Mouse (Mus musculus) cerebellum, adult (tissue): ENCODE data around the gene Reg3a.
"Not testable (repeated sequence)": the region's sequence is repeated elsewhere in the genome, so short reads cannot be mapped to it uniquely, and the experiment has no call there.

Experiments
- ATAC-seq: cut with Nextera tagmentation; 2 replicates; pipeline ENCODE4 v1.9.2; 2017; ENCODE audit warnings: mild to moderate bottlenecking, moderate library complexity, mixed read lengths; ENCODE audit not compliant: insufficient number of reproducible peaks, low FRiP score, low TSS enrichment

The Reg3a gene

GRCm38 (mm10) chr6:78380409-78380808 is at the start of gene Reg3a:
Gene Reg3a (plus strand): TSS chr6:78380709.
- no peak for ATAC-seq

- ATAC-seq, result no peak
Observed at GRCm38 (mm10) chr6:78331919-78332569, 48.5 kb upstream of the Reg3a start.

- no peak for ATAC-seq
Observed at GRCm38 (mm10) chr6:78340296-78340695, 40.2 kb upstream of the Reg3a start.

- ATAC-seq, result no peak
Observed at GRCm38 (mm10) chr6:78341689-78342088, 38.8 kb upstream of the Reg3a start.

GRCm38 (mm10) chr6:78361971-78362563 is 18.4 kb upstream of the Reg3a start:
- no peak for ATAC-seq

GRCm38 (mm10) chr6:78370357-78370756 is 10.2 kb upstream of the Reg3a start, which contains the start of gene Reg3b:
Gene Reg3b (plus strand): TSS chr6:78370657.
- no peak for ATAC-seq

- no peak for ATAC-seq
Observed at GRCm38 (mm10) chr6:78378765-78379164, 1.7 kb upstream of the Reg3a start, which contains the start of gene Reg3d. Gene Reg3d (minus strand): TSS chr6:78378865.

GRCm38 (mm10) chr6:78385609-78386008 is 5.1 kb downstream of the Reg3a start:
- ATAC-seq, result no peak

- ATAC-seq, result not testable (repeated sequence)
Observed at GRCm38 (mm10) chr6:78395323-78395722, 14.8 kb downstream of the Reg3a start, which contains the start of gene Reg2. Gene Reg2 (plus strand): TSS chr6:78395623.

- ATAC-seq, result not testable (repeated sequence)
Observed at GRCm38 (mm10) chr6:78422411-78422810, 41.9 kb downstream of the Reg3a start, which contains the start of gene Reg1. Gene Reg1 (plus strand): TSS chr6:78422711.

GRCm38 (mm10) chr6:78425497-78425896 is 45.0 kb downstream of the Reg3a start:
- ATAC-seq, result no peak
